Mouse (Mus musculus) myocyte (in vitro differentiated cells): Measurements from ENCODE around the gene Zfp317.

ENCODE experiments used
- CEBPB ChIP-seq: IDR thresholded peaks from 2 replicates; pipeline ENCODE4 v1.6.1; 2011; ENCODE audit warnings: mild to moderate bottlenecking, moderate library complexity; ENCODE audit not compliant: poor library complexity, insufficient read depth, severe bottlenecking
- E2F4 ChIP-seq: IDR thresholded peaks from one replicate; pipeline ENCODE4 v1.6.1; 2011; ENCODE audit warnings: mild to moderate bottlenecking, control low read depth, moderate library complexity; ENCODE audit not compliant: insufficient read depth
- MAX ChIP-seq: IDR thresholded peaks from one replicate; pipeline ENCODE4 v1.6.1; 2011; ENCODE audit warnings: low read depth, mild to moderate bottlenecking, control low read depth
- MYOD1 ChIP-seq, 3 experiments: IDR thresholded peaks; one replicate each; pipeline ENCODE4 v1.6.1; 2011; ENCODE audit warnings: control low read depth in 2 of 3, low read depth in 2 of 3, mild to moderate bottlenecking in 2 of 3, moderate library complexity in 1 of 3; ENCODE audit not compliant: insufficient read length in 2 of 3, control insufficient read depth in 1 of 3
- MYOG ChIP-seq, 3 experiments: IDR thresholded peaks; one replicate each; pipeline ENCODE4 v1.6.1; 2011; ENCODE audit warnings: control low read depth in 2 of 3, low read depth in 2 of 3, mild to moderate bottlenecking in 2 of 3; ENCODE audit not compliant: insufficient read length in 2 of 3, control insufficient read depth in 1 of 3, insufficient read depth in 1 of 3
- POLR2A ChIP-seq: IDR thresholded peaks from one replicate; pipeline ENCODE4 v1.6.1; 2011; ENCODE audit warnings: low read depth, mild to moderate bottlenecking, control low read depth, moderate library complexity; ENCODE audit not compliant: insufficient read length
- POLR2AphosphoS2 ChIP-seq: IDR thresholded peaks from one replicate; pipeline ENCODE4 v1.6.1; 2011; ENCODE audit warnings: low read depth, control low read depth; ENCODE audit not compliant: insufficient read length
- REST ChIP-seq: IDR thresholded peaks from one replicate; pipeline ENCODE4 v1.6.1; 2011; ENCODE audit warnings: mild to moderate bottlenecking, control low read depth, moderate library complexity; ENCODE audit not compliant: insufficient read depth, insufficient read length
- SRF ChIP-seq: IDR thresholded peaks from one replicate; pipeline ENCODE4 v1.6.1; 2011; ENCODE audit warnings: low read depth; ENCODE audit not compliant: control insufficient read depth, insufficient read length
- TCF12 ChIP-seq: IDR thresholded peaks from one replicate; pipeline ENCODE4 v1.6.1; 2011; ENCODE audit warnings: mild to moderate bottlenecking, control low read depth; ENCODE audit not compliant: poor library complexity, insufficient read depth, severe bottlenecking
- TCF3 ChIP-seq: IDR thresholded peaks from one replicate; pipeline ENCODE4 v1.6.1; 2011; ENCODE audit warnings: low read depth, control low read depth; ENCODE audit not compliant: insufficient read length
- USF1 ChIP-seq: IDR thresholded peaks from one replicate; pipeline ENCODE4 v1.6.1; 2011; ENCODE audit warnings: low read depth, mild to moderate bottlenecking, control low read depth, moderate library complexity

DNA sequence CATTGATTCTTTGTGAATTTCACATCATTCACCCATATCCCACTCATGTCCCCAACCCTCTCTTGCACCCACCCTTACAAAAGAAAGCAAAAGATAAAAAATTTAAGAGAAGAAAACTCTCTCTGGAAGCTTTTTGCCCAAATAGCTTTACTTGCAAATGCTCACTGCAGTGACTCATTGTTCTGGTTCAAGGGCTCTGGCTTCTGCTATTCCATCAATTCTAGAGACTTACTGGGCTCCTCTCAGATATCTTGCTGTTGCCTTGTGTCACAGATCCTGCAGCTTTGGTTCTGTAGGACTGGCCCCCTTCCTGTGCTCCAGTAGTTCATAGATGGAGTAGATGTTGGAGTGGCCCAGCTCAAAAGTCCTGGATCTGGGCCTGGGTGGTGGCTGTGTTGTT lies 7.7 kb downstream of the Zfp317 start:
- TF ChIP-seq POLR2A (no peak), REST (no peak), MYOD1 (IDR thresholded peaks at IDR 0.05; ENCODE audit: control insufficient read depth in 1 of 3, insufficient read length in 2 of 3, low read depth in 2 of 3) (no peak), USF1 (no peak), MYOG (IDR thresholded peaks at IDR 0.05; ENCODE audit: control insufficient read depth in 1 of 3, insufficient read depth in 1 of 3, insufficient read length in 2 of 3, low read depth in 2 of 3) (no peak), POLR2AphosphoS2 (no peak), E2F4 (no peak), MAX (no peak), TCF12 (no peak), CEBPB (no peak), SRF (no peak), TCF3 (no peak)
